Mouse (Mus musculus) stomach, postnatal 0 days (tissue): ENCODE results near the gene Rxfp4. TPM values are rescaled to one million over a fixed set of nuclear protein-coding genes. Genes with fewer than 3 reads are reported as not detected.

Experiments
- ATAC-seq: fragments of 200-750 bp; cut with Nextera tagmentation; 2 replicates; pipeline ENCODE4 v1.8.0; 2017; ENCODE audit not compliant: low FRiP score, low TSS enrichment
- DNase-seq: peaks from one replicate; pipeline ENCODE4 v3.0.0-alpha.2; 2016; ENCODE audit warnings: low spot score
- H3K27ac ChIP-seq: fragments of 300-500 bp; sonication (generic); replicated peaks from 2 replicates; pipeline ENCODE4 v1.5.1; 2014; ENCODE audit warnings: mild to moderate bottlenecking, control low read depth
- H3K27me3 ChIP-seq: fragments of 300-500 bp; sonication (generic); 2 replicates; pipeline ENCODE4 v1.6.1; 2014; ENCODE audit warnings: low read length; ENCODE audit not compliant: control insufficient read depth, insufficient read depth
- H3K36me3 ChIP-seq: fragments of 300-500 bp; sonication (generic); 2 replicates; pipeline ENCODE4 v1.6.1; 2014; ENCODE audit warnings: low read length, mixed read lengths; ENCODE audit not compliant: control insufficient read depth, insufficient read depth
- H3K4me1 ChIP-seq: fragments of 300-500 bp; sonication (generic); replicated peaks from 2 replicates; pipeline ENCODE4 v1.6.1; 2014; ENCODE audit warnings: antibody characterized with exemption; ENCODE audit not compliant: control insufficient read depth, insufficient read depth
- H3K4me2 ChIP-seq: fragments of 300-500 bp; sonication (generic); replicated peaks from 2 replicates; pipeline ENCODE4 v1.6.1; 2014; ENCODE audit warnings: low read depth, mild to moderate bottlenecking, control low read depth, moderate library complexity
- H3K4me3 ChIP-seq: fragments of 300-500 bp; sonication (generic); 2 replicates; pipeline ENCODE4 v1.5.1; 2014; ENCODE audit warnings: low read depth, low read length, control low read depth
- H3K9ac ChIP-seq: fragments of 300-500 bp; sonication (generic); 2 replicates; pipeline ENCODE4 v1.6.1; 2014; ENCODE audit warnings: mild to moderate bottlenecking, low read length, control low read depth, mixed read lengths
- H3K9me3 ChIP-seq: fragments of 300-500 bp; sonication (generic); 2 replicates; pipeline ENCODE4 v1.6.1; 2016; ENCODE audit warnings: low read length; ENCODE audit not compliant: control insufficient read depth
- CTCF ChIP-seq: IDR thresholded peaks from 2 replicates; pipeline ENCODE4 v1.5.1; 2016; ENCODE audit warnings: antibody characterized with exemption, low read depth, mild to moderate bottlenecking, moderate library complexity
- EP300 ChIP-seq: optimal IDR thresholded peaks from 2 replicates; pipeline ENCODE3; 2016; ENCODE audit warnings: antibody characterized with exemption
- WGBS: fragments of 180-500 bp; shearing (Covaris S2); extraction: QIAGEN DNeasy Blood & Tissue Kit; methylation state at CpG from one replicate; pipeline ENCODE4 v1.1.7; 2014; 5-methylcytosine and 5-hydroxymethylcytosine counted together
- polyA plus RNA-seq: library from polyadenylated mRNA; unstranded; fragments of >200 nt; fragmentation: Nextera tagmentation; extraction: Ambion mirVana; gene quantifications from 2 replicates; pipeline ENCODE4 v1.2.1, GENCODE M21; 2015

Rxfp4 gene
- polyA plus RNA-seq, 1 experiment from 2014 or later: 0.07 TPM

DNA sequence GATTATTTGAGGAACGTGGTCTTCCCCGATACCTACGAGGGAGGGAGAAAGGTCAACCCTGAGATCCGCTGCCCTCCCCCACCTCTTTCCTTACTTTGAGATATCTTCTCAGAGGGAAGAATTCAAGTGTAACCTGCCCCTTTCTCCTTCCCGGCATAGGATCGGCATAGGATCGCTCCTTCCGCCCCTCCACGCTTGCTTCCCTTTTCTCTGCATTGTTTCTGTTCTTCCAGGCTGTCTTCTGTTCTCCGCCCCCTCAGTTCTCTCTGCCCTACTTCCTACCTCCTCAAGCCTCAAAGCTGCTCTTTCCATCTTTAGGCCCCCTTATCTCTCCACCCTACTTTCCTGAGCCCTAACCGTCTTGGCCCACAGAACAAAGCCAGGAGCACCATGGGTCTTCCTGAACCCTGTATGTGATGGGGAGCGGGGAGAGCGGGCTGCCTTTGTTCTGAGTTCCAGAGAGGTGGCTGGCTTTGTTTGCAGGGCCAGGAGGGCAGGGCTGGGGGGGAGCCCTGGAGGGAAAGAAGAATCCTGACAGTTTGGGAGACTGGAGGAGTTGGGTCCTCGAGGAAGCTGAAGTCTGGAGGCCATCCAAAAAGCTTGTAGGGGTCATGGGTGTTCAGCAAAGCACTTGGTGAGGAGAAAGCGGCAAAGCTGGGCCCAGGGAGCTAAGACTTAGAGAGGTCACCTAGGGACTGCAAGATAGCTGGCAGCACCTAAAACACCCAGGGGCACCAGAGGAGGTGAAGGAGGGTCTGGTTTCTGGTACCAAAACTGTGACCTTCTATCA is 29.4 kb downstream of the Rxfp4 start:
- DNase-seq (peak; percentile 37), ATAC-seq (no peak)
- H3K27me3 ChIP-seq: no peaks in the 10 kb centered on the region
- no peak for TF ChIP-seq CTCF
- no peak for TF ChIP-seq EP300
- 6% methylated on average over 14 of the region's 15 CpGs for WGBS
- H3K9ac ChIP-seq: peak overlapping the region; percentile 94
- no peaks in the 10 kb centered on the region for H3K9me3 ChIP-seq
- H3K4me1 ChIP-seq: peaks cover 5% of the 10 kb centered on the region; the same call in 1 of the 2 replicates
- H3K4me3 ChIP-seq: peak overlapping the region; percentile 87
- H3K36me3 ChIP-seq: no peaks in the 10 kb centered on the region
- H3K4me2 ChIP-seq: peak overlapping the region; percentile 92
- peak overlapping the region; percentile 97 for H3K27ac ChIP-seq

DNA sequence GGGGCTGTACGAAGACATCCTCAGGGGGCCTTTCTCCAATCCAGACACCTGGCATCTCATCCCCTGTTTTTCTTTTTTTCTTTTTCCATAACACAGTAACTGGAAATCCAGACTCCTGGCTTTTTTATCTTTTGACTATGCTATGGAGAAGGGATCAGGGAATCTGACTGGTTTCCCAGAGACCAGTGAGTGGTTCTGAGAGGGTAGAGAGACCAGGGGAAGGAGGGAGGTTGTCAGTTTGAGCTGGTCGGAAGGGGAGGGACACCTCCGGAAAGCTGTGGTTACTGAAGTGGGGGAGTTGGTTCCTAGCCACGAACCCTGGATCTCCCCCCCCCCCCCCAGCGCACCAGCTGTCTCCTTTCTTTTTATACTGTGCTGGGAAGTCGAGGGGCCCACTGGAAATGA is 30.0 kb downstream of the Rxfp4 start:
- DNase-seq (no peak), ATAC-seq (no peak; the same call in 1 of the 2 replicates)
- TF ChIP-seq CTCF (no peak), EP300 (no peak)
- peak overlapping the region; percentile 92 for H3K4me2 ChIP-seq
- no peaks in the 10 kb centered on the region for H3K36me3 ChIP-seq
- peaks cover 5% of the 10 kb centered on the region; the same call in 1 of the 2 replicates for H3K4me1 ChIP-seq
- H3K27ac ChIP-seq: peak overlapping the region; percentile 97
- WGBS: 0% methylated on average over 4 of the region's 6 CpGs
- no peaks in the 10 kb centered on the region for H3K27me3 ChIP-seq
- no peaks in the 10 kb centered on the region for H3K9me3 ChIP-seq
- peak overlapping the region; percentile 94 for H3K9ac ChIP-seq
- H3K4me3 ChIP-seq: peak overlapping the region; percentile 87

DNA sequence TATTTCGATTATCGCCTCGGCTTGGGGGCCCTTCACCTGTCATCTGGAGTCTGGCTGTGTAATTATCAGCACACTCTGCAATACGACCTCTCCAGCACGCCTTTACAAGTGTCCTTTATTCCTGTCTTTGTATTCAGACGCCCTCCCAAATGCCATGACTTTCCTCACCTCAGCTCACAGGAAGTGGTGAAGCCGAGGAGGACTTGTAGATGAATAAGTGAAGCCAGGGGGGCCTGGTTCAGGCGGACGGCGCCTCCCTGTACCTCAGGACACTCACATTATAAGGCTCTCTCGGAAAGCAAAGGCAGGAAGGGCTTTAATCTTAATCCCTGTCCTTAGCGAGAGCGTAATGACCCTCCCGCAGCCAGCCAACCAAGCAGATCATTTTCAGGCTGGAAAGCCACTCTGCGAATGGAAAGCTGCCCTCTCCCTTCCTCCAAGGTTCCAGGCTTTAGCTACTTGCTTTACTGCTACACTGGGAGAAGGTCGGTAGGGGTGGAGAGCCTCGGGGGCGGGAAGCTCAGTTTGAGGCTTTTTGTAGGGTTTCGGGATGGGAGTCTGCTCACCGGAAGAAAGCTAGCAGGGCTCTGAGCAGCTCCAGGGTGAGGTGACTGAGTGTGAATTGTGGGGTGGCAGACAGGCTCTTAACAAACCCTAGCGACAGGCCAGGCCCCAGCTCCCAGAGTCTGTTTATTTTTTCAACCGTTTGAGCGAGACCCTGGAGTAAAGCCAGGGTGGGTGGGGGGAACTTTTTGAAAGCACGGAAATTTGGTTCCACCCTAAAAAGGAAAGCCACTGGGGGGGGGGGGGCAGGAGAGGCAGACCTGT is 30.6 kb downstream of the Rxfp4 start:
- ATAC-seq (no peak), DNase-seq (peak; percentile 49)
- H3K4me3 ChIP-seq: peak overlapping the region; percentile 87
- WGBS: under 1% methylated on average over 24 of the region's 24 CpGs
- peak overlapping the region; percentile 94 for H3K9ac ChIP-seq
- no peaks in the 10 kb centered on the region for H3K27me3 ChIP-seq
- TF ChIP-seq CTCF (no peak), EP300 (no peak)
- peaks cover 5% of the 10 kb centered on the region; the same call in 1 of the 2 replicates for H3K4me1 ChIP-seq
- peak overlapping the region; percentile 97 for H3K27ac ChIP-seq
- H3K9me3 ChIP-seq: no peaks in the 10 kb centered on the region
- peak overlapping the region; percentile 92 for H3K4me2 ChIP-seq
- H3K36me3 ChIP-seq: no peaks in the 10 kb centered on the region

DNA sequence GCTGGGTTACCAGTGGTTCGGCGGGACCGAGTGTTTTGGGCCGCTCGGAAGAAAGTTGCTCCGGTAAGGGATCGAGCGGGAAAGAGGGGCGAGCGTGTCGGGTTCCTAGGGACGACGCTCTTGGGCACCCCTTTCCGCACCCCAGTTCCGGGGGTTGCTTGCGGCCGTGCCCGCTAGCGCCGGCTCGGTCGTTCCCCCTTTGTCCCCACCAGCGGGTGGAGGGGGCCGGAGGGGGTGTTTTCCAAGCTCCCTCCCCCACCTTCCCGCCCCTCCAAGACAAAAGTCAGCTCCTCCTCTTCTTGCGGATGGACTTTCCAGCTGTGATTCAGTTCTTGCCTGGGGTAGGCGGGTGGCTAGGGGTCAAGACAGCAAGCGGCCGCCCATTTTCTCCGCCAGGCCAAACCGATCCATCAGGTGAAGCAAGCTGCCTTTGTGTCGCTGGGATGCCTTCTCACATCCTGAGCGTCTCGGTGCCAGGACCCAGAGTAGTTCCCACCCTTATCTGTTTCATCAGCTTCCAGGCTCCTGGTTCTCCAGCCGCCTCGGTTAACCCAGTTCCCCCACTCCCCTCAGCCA is 31.3 kb downstream of the Rxfp4 start:
- no peak for TF ChIP-seq EP300
- peaks cover 5% of the 10 kb centered on the region; the same call in 1 of the 2 replicates for H3K4me1 ChIP-seq
- H3K9me3 ChIP-seq: no peaks in the 10 kb centered on the region
- ATAC-seq: peak; percentile 22; the same call in 1 of the 2 replicates
- H3K27ac ChIP-seq: peak overlapping the region; percentile 97
- no peaks in the 10 kb centered on the region for H3K27me3 ChIP-seq
- peak overlapping the region; percentile 87 for H3K4me3 ChIP-seq
- DNase-seq: peak; percentile 68
- H3K9ac ChIP-seq: peak overlapping the region; percentile 94
- no peaks in the 10 kb centered on the region for H3K36me3 ChIP-seq
- peak overlapping the region; percentile 92 for H3K4me2 ChIP-seq
- WGBS: under 1% methylated on average over 36 of the region's 36 CpGs

DNA sequence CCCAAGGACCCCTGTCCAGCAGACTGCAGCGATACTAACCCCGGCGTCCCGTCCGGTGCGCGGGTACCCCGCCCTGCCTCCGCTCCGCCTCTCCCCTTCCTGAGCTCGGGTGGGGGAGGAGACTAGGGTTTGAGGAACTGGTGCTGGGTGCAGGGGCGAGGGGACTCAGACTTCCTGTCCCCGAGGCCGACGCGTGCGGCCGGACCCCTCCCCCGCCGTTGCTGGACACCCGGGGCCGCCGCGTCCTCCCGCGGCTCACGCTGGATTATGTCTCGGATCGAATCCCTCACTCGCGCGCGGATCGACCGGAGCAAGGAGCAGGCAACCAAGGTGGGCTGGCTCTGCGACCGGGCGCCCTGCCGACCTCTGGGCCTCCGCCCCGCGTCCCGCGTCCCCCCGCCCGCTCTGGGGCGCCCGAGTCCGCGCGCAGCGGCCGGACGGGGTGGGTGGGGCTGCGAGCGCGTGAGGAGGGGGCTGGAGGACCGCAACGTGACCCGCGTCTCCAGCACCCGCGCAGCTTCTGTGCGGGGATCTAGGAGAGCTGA is 31.9 kb downstream of the Rxfp4 start:
- Histone ChIP-seq H3K4me1 (peaks cover 4% of the 10 kb centered on the region; the same call in 1 of the 2 replicates), H3K4me3 (peak overlapping the region; percentile 87), H3K27me3 (no peaks in the 10 kb centered on the region), H3K9me3 (no peaks in the 10 kb centered on the region), H3K4me2 (peak overlapping the region; percentile 92), H3K27ac (peak overlapping the region; percentile 97), H3K36me3 (no peaks in the 10 kb centered on the region), H3K9ac (peak overlapping the region; percentile 94)
- DNase-seq: peak; percentile 74
- under 1% methylated on average over 61 of the region's 64 CpGs for WGBS
- TF ChIP-seq CTCF (no peak), EP300 (no peak)
- ATAC-seq: peak; percentile 69
